Mouse (Mus musculus) limb, embryonic 14.5 days (tissue): ENCODE data around the gene Tmem169. TPM values are rescaled to one million over a fixed set of nuclear protein-coding genes. Genes with fewer than 3 reads are reported as not detected.

Experiments used
- ATAC-seq: fragments of 200-750 bp; cut with Nextera tagmentation; 2 replicates; pipeline ENCODE4 v1.8.0; 2017; ENCODE audit warnings: low read depth, moderate number of reproducible peaks, moderate TSS enrichment; ENCODE audit not compliant: low FRiP score
- DNase-seq: peaks from one replicate; pipeline ENCODE4 v3.0.0-alpha.2; 2015; ENCODE audit warnings: low spot score
- H3K27ac ChIP-seq: fragments of 300-500 bp; sonication (generic); replicated peaks from 2 replicates; pipeline ENCODE4 v1.5.1; 2014; ENCODE audit warnings: low read depth, mild to moderate bottlenecking, low read length, moderate library complexity, mixed read lengths
- H3K27me3 ChIP-seq: fragments of 300-500 bp; sonication (generic); 2 replicates; pipeline ENCODE4 v1.6.1; 2014; ENCODE audit warnings: low read length, mixed read lengths; ENCODE audit not compliant: control insufficient read depth, insufficient read depth
- H3K36me3 ChIP-seq: fragments of 300-500 bp; sonication (generic); 2 replicates; pipeline ENCODE4 v1.6.1; 2014; ENCODE audit warnings: mild to moderate bottlenecking, low read length, moderate library complexity, mixed read lengths; ENCODE audit not compliant: control insufficient read depth, insufficient read depth
- H3K4me1 ChIP-seq: fragments of 300-500 bp; sonication (generic); 2 replicates; pipeline ENCODE4 v1.6.1; 2014; ENCODE audit warnings: antibody characterized with exemption, low read length, mixed read lengths; ENCODE audit not compliant: control insufficient read depth, insufficient read depth
- H3K4me2 ChIP-seq: fragments of 300-500 bp; sonication (generic); replicated peaks from 2 replicates; pipeline ENCODE4 v1.6.1; 2014; ENCODE audit warnings: low read depth, mild to moderate bottlenecking, low read length, moderate library complexity; ENCODE audit not compliant: severe bottlenecking
- H3K4me3 ChIP-seq: fragments of 300-500 bp; sonication (generic); replicated peaks from 2 replicates; pipeline ENCODE4 v1.5.1; 2014; ENCODE audit warnings: low read length
- H3K9ac ChIP-seq: fragments of 300-500 bp; sonication (generic); 2 replicates; pipeline ENCODE4 v1.6.1; 2014; ENCODE audit warnings: mild to moderate bottlenecking, low read depth, low read length, moderate library complexity; ENCODE audit not compliant: severe bottlenecking
- H3K9me3 ChIP-seq: fragments of 300-500 bp; sonication (generic); 2 replicates; pipeline ENCODE4 v1.6.1; 2016; ENCODE audit warnings: low read length; ENCODE audit not compliant: control insufficient read depth
- POLR2A ChIP-seq: fragments of 200-500 bp; IDR thresholded peaks from 2 replicates; pipeline ENCODE4 v1.8.0; 2012; ENCODE audit warnings: inconsistent platforms, mild to moderate bottlenecking, moderate library complexity, borderline replicate concordance; ENCODE audit not compliant: insufficient read depth, insufficient read length; ENCODE audit errors: extremely low read depth
- WGBS: fragments of 180-500 bp; shearing (Covaris S2); extraction: QIAGEN DNeasy Blood & Tissue Kit; methylation state at CpG from one replicate; pipeline ENCODE4 v1.1.7; 2014; 5-methylcytosine and 5-hydroxymethylcytosine counted together
- polyA plus RNA-seq, 2 experiments: library from polyadenylated mRNA; depleted of rRNA in 1 of 2; stranded (reverse) in 1 of 2; unstranded in 1 of 2; fragments of >200 nt; fragmentation: Nextera tagmentation in 1 of 2; extraction: Ambion mirVana in 1 of 2; gene quantifications; 2 replicates each; pipeline versions ENCODE4 v1.2.1 to v1.2.3; 2012 to 2014

The Tmem169 gene
- polyA plus RNA-seq, 2 experiments = 3.0 to 3.8 TPM

- Histone ChIP-seq H3K9me3 (no peaks in the 10 kb centered on the region), H3K4me1 (peaks cover 3% of the 10 kb centered on the region; the same call in 1 of the 2 replicates), H3K9ac (no peak overlapping the region), H3K27ac (no peak overlapping the region), H3K4me2 (no peak overlapping the region), H3K27me3 (no peaks in the 10 kb centered on the region), H3K36me3 (no peaks in the 10 kb centered on the region), H3K4me3 (no peak overlapping the region)
- DNase-seq = no peak
- no peak for TF ChIP-seq POLR2A
- 40% methylated on average over 5 of the region's 5 CpGs for WGBS
- no peak for ATAC-seq
Measured at GRCm38 (mm10) chr1:72286904-72287303, 2.7 kb downstream of the Tmem169 start.

GRCm38 (mm10) chr1:72287893-72288292, 3.7 kb downstream of the Tmem169 start:
- Histone ChIP-seq H3K9ac (no peak overlapping the region), H3K4me2 (no peak overlapping the region), H3K27me3 (no peaks in the 10 kb centered on the region), H3K9me3 (no peaks in the 10 kb centered on the region), H3K4me1 (peaks cover 3% of the 10 kb centered on the region; the same call in 1 of the 2 replicates), H3K27ac (no peak overlapping the region), H3K36me3 (no peaks in the 10 kb centered on the region), H3K4me3 (no peak overlapping the region)
- TF ChIP-seq POLR2A = no peak
- 83% methylated on average over 4 of the region's 4 CpGs for WGBS
- no peak for DNase-seq
- ATAC-seq = no peak

GRCm38 (mm10) chr1:72288527-72289150, 4.5 kb downstream of the Tmem169 start:
- no peak overlapping the region for H3K9ac ChIP-seq
- WGBS = 86% methylated on average over 4 of the region's 4 CpGs

GRCm38 (mm10) chr1:72290896-72291295, 6.7 kb downstream of the Tmem169 start:
- no peak for TF ChIP-seq POLR2A
- Histone ChIP-seq H3K36me3 (no peaks in the 10 kb centered on the region), H3K4me1 (no peaks in the 10 kb centered on the region), H3K4me3 (no peak overlapping the region), H3K9me3 (no peaks in the 10 kb centered on the region), H3K9ac (no peak overlapping the region), H3K27ac (no peak overlapping the region), H3K27me3 (no peaks in the 10 kb centered on the region), H3K4me2 (no peak overlapping the region)
- 98% methylated on average over 4 of the region's 4 CpGs for WGBS
- no peak for ATAC-seq
- DNase-seq = no peak

More at GRCm38 (mm10) chr1:72288527-72289150, 4.5 kb downstream of the Tmem169 start:
- Histone ChIP-seq H3K27me3 (no peaks in the 10 kb centered on the region), H3K27ac (no peak overlapping the region), H3K4me2 (no peak overlapping the region), H3K36me3 (no peaks in the 10 kb centered on the region), H3K9me3 (no peaks in the 10 kb centered on the region), H3K4me1 (peaks cover 3% of the 10 kb centered on the region; the same call in 1 of the 2 replicates), H3K4me3 (no peak overlapping the region)
- no peak for TF ChIP-seq POLR2A
- no peak for DNase-seq
- ATAC-seq = no peak

- 89% methylated on average over 4 of the region's 4 CpGs for WGBS
- no peak for TF ChIP-seq POLR2A
- no peaks in the 10 kb centered on the region for H3K27me3 ChIP-seq
- no peak overlapping the region for H3K4me2 ChIP-seq
- no peak overlapping the region for H3K9ac ChIP-seq
- H3K36me3 ChIP-seq = no peaks in the 10 kb centered on the region
- ATAC-seq (no peak), DNase-seq (no peak)
- H3K27ac ChIP-seq = no peak overlapping the region
- H3K4me3 ChIP-seq = no peak overlapping the region
- H3K4me1 ChIP-seq = no peaks in the 10 kb centered on the region
- H3K9me3 ChIP-seq = no peaks in the 10 kb centered on the region
Measured at GRCm38 (mm10) chr1:72291421-72291820, 7.3 kb downstream of the Tmem169 start.
